Mouse (Mus musculus): ENCODE results near the gene Yars. TPM values are rescaled to one million over a fixed set of nuclear protein-coding genes. Genes with fewer than 3 reads are reported as not detected.
A peak's percentile ranks its signal among the peaks of the same experiment; 100 is the strongest.

Gene Yars
- 76.3 and 79.9 TPM in 2 replicates for polyA plus RNA-seq (2012; rRNA removed)

DNA sequence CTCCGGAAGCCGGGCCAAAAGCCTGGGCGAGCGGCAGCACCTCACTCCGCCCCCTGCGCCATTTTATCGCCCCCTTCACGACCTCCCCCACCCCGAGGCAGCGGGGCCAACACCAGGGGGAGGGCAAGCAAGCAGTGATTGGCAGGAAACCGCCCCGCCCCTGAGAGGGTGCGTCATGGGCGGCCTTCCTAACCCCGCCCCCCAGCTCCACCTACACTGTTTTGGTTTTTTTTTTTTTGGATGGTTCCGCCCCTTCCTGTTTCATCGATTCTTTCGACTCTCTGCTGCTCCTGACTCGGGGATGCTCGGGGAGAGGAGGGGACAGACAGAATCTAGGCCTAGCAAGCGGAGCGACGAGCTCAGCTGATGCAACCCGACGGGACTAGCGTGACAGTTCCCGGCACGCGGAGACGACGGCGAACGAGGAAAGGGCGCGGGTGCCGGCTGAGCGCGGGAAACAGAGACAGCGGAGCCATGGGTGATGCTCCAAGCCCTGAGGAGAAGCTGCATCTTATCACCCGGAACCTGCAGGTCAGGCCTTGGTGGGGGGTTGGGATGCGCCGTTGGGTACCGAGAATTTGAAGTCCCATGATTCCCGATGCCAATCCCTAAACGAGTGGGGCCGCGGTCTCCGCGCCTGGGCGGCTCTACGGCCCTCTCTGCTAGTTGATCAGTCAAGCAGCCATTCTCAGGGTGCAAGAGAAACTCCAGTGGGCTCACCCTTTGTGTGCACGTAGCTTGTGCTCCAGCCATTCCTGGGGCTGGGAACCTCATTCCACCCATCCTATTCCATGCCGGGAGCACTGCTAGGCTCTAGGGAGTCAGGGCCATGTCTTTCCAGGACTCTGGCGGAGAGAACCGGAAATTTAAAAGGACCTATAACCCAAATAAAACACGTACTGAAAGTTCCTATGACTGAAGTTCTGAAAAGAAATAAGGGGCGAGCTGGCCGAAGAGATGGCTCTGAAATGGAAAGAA, at the start of gene Yars, which contains the start of gene S100pbp:
Yars (plus strand) TSS at position 219 of the 978 bp plus-strand sequence.
S100pbp (minus strand) TSS at position 186 of the 978 bp plus-strand sequence.
- peaks cover 2% of the 10 kb centered on the region; the same call in 1 of the 2 replicates for H3K4me1 ChIP-seq (ENCODE audit: control insufficient read depth, insufficient read depth, low read length)
- TF ChIP-seq POLR2A (IDR thresholded peaks at IDR 0.05; ENCODE audit: extremely low read depth, insufficient read depth, low read length), result peak; percentile 85; the same call in 1 of the 2 replicates
- no peak for TF ChIP-seq CTCF (IDR thresholded peaks at IDR 0.05; ENCODE audit: extremely low read depth, insufficient read depth, low read length)
- peak within 1 kb of the TSS; percentile 40 for H3K27ac ChIP-seq (ENCODE audit: insufficient read depth, low read length)
- H3K4me3 ChIP-seq (ENCODE audit: insufficient read depth, low read length), result peak within 1 kb of the TSS; percentile 67

DNA sequence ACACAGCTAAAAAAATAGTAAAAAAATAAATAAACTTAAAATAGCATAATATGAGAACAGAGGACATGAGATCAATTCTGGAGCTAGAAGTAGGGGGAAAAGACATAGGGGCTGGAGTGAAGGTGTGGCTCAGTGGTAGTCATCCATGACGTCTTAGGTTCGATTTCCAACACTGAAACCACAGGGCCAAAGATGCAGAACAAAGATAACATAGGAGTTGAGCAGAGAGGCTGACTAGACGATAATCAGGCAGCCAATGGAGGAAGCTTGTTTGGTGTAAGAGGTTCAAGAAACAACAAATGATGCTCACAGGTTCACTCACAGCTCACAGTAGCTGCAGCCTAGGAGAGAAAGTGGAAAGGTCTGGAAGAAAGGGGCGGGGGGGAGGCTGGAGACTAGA, 48.8 kb upstream of the Yars start:
- Histone ChIP-seq H3K4me1 (ENCODE audit: control insufficient read depth, insufficient read depth, low read length) (peaks cover 15% of the 10 kb centered on the region), H3K27ac (ENCODE audit: insufficient read depth, low read length) (no peak overlapping the region), H3K4me3 (ENCODE audit: insufficient read depth, low read length) (no peak overlapping the region)
- TF ChIP-seq CTCF (IDR thresholded peaks at IDR 0.05; ENCODE audit: extremely low read depth, insufficient read depth, low read length) (no peak), POLR2A (IDR thresholded peaks at IDR 0.05; ENCODE audit: extremely low read depth, insufficient read depth, low read length) (no peak)

DNA sequence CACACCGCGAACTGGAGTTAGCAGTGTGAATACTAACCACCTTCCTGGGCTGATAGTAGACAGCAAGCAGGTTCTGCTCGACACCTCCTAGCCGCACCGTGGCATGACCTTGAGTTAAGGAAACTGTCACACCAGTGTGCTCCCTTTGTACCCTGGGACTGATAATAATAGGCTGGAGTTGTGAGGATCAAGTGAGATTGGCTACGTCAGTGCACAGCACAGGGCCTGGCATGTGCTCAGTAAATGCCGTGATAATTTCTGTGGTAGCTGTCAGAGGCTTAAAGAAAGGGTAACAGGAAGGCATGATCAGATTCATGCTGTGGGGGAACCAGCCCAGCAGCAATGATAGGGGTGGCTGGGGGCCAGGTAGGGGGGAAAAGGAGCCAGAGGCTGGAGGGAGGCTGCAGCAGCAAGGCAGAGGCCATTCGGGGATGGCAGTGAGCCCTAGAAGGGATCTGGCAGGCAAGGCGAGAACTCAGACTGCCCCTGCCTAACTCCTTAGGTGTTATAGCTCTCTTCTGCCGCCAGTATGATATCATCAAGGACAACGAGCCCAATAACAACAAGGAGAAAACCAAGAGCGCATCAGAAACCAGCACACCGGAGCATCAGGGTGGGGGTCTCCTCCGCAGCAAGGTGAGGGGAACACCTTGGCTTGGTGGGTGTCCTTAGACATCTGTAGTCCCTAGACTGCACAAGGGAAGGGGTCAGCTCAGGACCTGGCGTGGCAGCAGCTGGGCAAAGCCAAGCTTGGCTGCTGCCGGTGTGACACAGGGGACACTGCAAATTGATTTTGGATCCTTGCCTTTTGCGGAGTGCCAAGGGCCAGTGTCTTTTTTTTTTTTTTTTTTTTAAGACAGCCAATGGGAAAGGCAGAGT, 47.8 kb upstream of the Yars start:
- H3K4me3 ChIP-seq (ENCODE audit: insufficient read depth, low read length), result no peak overlapping the region
- peaks cover 16% of the 10 kb centered on the region for H3K4me1 ChIP-seq (ENCODE audit: control insufficient read depth, insufficient read depth, low read length)
- TF ChIP-seq CTCF (IDR thresholded peaks at IDR 0.05; ENCODE audit: extremely low read depth, insufficient read depth, low read length) (no peak), POLR2A (IDR thresholded peaks at IDR 0.05; ENCODE audit: extremely low read depth, insufficient read depth, low read length) (no peak)
- peak overlapping the region; percentile 49 for H3K27ac ChIP-seq (ENCODE audit: insufficient read depth, low read length)

DNA sequence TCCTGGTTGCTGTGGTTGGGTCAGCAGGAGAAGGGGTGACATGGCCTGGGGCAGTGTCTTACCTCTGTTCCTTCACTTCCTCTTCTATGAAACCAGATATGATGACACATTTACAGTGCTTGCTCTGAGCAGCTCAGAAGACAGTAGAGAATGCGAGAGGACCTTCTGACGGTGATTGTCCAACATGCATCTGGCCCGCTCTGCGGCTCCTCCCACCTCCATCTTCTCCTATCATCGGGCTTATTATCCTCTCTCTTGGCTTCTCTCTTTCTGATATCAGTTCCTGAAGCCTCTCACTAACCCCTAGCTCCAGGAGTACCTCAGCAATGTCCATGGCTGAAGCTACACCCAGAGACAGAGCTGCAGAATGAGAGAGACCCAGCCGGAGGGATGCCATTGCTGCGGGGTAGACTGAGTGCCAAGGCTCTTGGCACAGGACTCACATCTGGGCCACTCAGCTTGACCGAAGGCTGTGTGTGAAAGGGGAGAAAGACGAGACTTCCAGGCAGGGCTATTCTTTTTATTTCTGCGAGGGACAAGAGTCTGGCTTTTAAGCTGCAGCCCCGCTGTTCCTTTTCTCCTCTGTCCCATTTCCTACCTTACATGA, 47.0 kb upstream of the Yars start:
- Histone ChIP-seq H3K4me1 (ENCODE audit: control insufficient read depth, insufficient read depth, low read length) (peaks cover 16% of the 10 kb centered on the region), H3K4me3 (ENCODE audit: insufficient read depth, low read length) (no peak overlapping the region), H3K27ac (ENCODE audit: insufficient read depth, low read length) (no peak overlapping the region)
- TF ChIP-seq POLR2A (IDR thresholded peaks at IDR 0.05; ENCODE audit: extremely low read depth, insufficient read depth, low read length), result no peak
- no peak for TF ChIP-seq CTCF (IDR thresholded peaks at IDR 0.05; ENCODE audit: extremely low read depth, insufficient read depth, low read length)

DNA sequence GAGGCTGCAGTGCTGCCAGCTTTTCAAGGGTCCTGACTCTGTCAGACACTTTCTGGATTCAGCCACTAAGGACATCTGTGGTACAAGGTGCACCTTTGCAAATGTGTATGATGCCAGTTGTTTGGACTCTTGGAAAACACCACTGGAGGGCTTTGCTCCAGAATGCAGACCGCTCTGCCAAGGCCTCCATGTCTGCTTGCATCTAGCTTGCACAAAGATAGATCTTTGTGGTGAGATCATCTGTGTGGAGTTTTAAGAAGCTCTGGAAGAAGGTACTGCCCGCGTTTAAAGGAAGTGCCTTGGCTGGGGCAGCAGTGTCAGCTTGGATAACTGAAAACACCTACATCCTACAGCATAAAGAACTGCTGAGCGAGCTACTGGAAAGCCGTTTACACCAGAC, 46.1 kb upstream of the Yars start:
- Histone ChIP-seq H3K4me3 (ENCODE audit: insufficient read depth, low read length) (no peak overlapping the region), H3K4me1 (ENCODE audit: control insufficient read depth, insufficient read depth, low read length) (peaks cover 12% of the 10 kb centered on the region), H3K27ac (ENCODE audit: insufficient read depth, low read length) (no peak overlapping the region)
- TF ChIP-seq CTCF (IDR thresholded peaks at IDR 0.05; ENCODE audit: extremely low read depth, insufficient read depth, low read length) (no peak), POLR2A (IDR thresholded peaks at IDR 0.05; ENCODE audit: extremely low read depth, insufficient read depth, low read length) (no peak)

DNA sequence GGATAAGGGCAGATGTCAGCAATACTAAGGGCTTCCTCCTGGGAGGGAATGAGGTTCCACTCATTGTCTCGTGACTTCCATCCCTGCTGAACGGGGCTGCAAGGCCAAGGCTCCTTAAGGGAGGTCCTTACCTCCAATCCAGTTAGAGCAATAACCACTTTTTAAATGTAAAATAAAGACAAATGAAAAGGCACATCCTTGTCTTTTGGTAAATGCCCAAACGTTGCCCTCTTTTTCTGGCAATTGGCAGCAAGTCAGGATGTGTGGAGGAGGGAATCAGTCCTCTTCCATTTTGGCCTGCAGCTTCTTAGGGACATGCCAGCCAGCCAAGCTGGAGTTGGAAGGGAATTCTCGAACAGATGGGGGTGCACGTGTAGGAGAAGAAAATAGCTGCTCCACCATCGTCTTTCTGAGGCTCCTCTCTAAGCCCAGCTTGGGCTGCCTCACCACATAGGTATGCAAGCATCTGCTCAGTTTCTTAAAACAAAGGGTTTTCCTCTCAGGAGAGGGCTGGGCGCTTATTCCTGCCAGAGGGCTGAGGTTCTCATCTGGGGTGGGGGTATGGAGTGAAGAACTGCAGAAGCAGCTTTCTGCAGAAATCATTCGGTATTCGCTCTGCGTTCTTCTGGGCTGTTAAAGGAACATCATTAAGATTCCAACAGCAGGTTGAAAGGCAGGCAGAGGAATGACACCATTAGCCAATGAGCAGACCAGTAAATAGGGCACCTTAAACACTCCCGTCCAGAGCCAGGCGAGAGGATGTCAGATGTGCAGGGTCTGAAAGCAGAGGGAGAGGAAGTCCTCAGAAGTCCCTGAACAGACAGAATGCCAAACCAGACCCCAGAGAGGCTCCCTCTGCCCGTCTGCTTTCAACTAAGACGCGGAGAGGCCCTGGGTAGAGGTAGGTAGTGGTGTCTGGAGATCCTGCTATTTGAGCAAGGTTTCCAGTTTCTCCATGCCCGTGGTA, 44.9 kb upstream of the Yars start:
- H3K4me3 ChIP-seq (ENCODE audit: insufficient read depth, low read length), result no peak overlapping the region
- H3K27ac ChIP-seq (ENCODE audit: insufficient read depth, low read length), result peak overlapping the region; percentile 25
- H3K4me1 ChIP-seq (ENCODE audit: control insufficient read depth, insufficient read depth, low read length), result peaks cover 14% of the 10 kb centered on the region

DNA sequence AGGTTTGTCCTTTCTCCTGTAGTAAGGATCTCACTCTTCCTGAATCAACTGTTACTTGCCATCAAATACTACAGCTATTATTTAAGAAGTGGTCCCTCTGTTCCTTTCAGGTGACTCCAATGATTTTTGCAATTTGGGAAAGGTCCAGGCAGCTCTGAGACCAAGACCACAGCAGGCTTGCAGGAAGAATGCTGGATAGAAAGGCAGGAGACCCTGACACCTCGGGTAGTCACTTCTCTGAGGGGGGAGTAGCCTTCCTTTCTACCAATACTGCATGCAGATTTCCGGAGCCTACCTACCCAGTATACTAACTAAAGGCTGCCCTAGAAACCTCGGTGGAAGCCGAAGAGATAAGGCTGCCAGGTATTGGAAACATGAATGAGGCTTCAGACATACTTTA, 44.1 kb upstream of the Yars start:
- TF ChIP-seq CTCF (IDR thresholded peaks at IDR 0.05; ENCODE audit: extremely low read depth, insufficient read depth, low read length) (no peak), POLR2A (IDR thresholded peaks at IDR 0.05; ENCODE audit: extremely low read depth, insufficient read depth, low read length) (no peak)
- Histone ChIP-seq H3K4me3 (ENCODE audit: insufficient read depth, low read length) (no peak overlapping the region), H3K27ac (ENCODE audit: insufficient read depth, low read length) (peak overlapping the region; percentile 1; the same call in 1 of the 2 replicates), H3K4me1 (ENCODE audit: control insufficient read depth, insufficient read depth, low read length) (peaks cover 14% of the 10 kb centered on the region)

More for the DNA sequence above, 44.9 kb upstream of the Yars start:
- TF ChIP-seq POLR2A (IDR thresholded peaks at IDR 0.05; ENCODE audit: extremely low read depth, insufficient read depth, low read length) (no peak; the same call in 1 of the 2 replicates), CTCF (IDR thresholded peaks at IDR 0.05; ENCODE audit: extremely low read depth, insufficient read depth, low read length) (no peak)

DNA sequence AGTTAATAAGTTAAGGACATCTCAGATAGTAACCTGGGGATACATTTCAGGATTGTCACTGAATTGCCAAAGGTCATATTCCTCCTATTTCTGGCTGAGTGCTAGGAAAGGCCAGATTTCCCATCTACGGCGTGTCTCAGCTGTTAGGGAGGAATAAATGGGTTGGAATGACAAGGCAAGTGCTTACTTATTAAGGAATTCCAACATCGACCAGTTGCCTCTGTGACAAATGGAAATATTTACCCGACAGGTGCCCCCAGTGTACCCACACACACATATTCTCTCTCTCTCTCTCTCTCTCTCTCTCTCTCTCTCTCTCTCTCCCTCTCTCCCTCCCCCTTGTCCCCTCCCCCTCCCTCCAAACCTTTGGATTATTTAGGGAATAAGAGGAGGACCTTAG, 43.6 kb upstream of the Yars start:
- Histone ChIP-seq H3K4me1 (ENCODE audit: control insufficient read depth, insufficient read depth, low read length) (peaks cover 14% of the 10 kb centered on the region), H3K27ac (ENCODE audit: insufficient read depth, low read length) (no peak overlapping the region), H3K4me3 (ENCODE audit: insufficient read depth, low read length) (no peak overlapping the region)
- TF ChIP-seq POLR2A (IDR thresholded peaks at IDR 0.05; ENCODE audit: extremely low read depth, insufficient read depth, low read length) (no peak), CTCF (IDR thresholded peaks at IDR 0.05; ENCODE audit: extremely low read depth, insufficient read depth, low read length) (no peak)
